Mouse (Mus musculus) erythroblast, embryonic 14.5 days (primary cell): ENCODE measurements around the gene Cebpa.

Source experiments
- GATA1 ChIP-seq: IDR thresholded peaks from 2 replicates; pipeline ENCODE4 v1.6.1; 2012; ENCODE audit warnings: low read length, inconsistent platforms, mixed read lengths
- TAL1 ChIP-seq: IDR thresholded peaks from 3 replicates; pipeline ENCODE4 v1.6.1; 2012; ENCODE audit warnings: low read length, inconsistent platforms, mixed read lengths

DNA sequence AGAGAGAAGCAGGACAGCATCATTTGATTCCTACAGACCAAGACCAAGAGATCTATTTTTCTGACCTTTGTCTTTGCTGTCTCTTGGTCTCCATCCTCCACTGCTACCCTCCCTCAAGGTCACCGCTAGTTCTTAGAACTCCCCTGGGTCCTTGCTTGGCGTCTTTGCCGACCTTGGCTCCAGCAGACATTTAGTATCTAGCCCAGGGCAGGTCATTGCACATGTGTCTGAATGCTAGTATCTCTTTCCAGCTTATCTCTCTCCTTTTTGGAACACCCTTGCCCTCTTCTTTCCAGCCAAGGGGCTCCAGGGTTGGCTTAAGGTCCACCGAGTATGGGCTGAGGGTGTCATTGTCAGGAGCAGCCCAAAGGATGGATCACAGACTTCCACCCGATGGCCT is 6.9 kb downstream of the Cebpa start:
- TF ChIP-seq GATA1: no peak
- TF ChIP-seq TAL1: no peak
